Mouse (Mus musculus): ENCODE data around the gene Tm7sf2. TPM values are rescaled to one million over a fixed set of nuclear protein-coding genes. Genes with fewer than 3 reads are reported as not detected.

The Tm7sf2 gene
- polyA plus RNA-seq, 1 experiment from 2014 or later, result 41.3 TPM

DNA sequence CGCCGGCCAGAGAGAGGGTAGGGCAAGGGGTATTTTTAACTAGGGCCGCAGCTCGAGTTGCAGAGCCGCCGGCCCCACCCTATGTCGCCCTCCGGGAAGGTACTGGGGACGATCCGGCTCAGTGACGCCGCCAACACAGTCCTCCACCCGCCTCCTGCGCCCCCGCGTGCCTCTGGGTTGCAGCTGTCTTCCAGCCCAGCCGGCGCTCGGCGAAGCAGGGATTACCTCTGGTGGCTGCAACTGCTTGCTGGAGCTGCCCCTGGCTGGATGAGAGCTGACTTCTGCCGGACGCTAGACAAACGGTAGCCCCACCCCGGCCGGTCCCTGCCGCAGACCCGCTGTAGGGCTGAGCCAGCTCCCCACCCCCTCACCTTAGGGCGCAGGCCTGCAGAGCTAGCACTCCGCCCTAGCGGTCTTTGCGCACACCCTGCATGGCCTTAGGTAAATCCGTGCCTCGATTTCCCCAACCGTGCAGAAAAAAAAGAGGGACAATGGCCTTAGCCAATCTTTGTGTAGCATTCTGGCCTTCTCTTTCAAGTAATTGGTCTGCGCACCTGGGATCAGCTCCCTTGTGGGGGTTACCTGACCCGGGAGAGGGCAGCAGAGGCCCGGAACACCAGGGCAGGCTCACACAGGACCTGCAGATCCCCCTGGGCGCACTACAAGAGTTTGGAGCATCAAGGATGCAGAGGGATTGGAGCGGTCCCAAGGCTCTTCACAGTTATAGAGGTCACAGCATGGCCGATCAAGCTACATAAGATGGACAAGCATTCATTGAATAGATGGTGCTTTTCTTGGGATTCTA, 52.5 kb downstream of the Tm7sf2 start, which contains the start of gene Capn1:
Capn1 (minus strand) TSS at position 387 of the 805 bp plus-strand sequence.
- H3K9me3 ChIP-seq (ENCODE audit: control insufficient read depth, low read length), result no peaks in the 10 kb centered on the region
- peak within 1 kb of the TSS; percentile 77 for H3K4me2 ChIP-seq (ENCODE audit: low read length)
- peak within 1 kb of the TSS; percentile 57 for H3K9ac ChIP-seq (replicated peaks; ENCODE audit: low read depth, low read length)
- peaks cover 10% of the 10 kb centered on the region for H3K27me3 ChIP-seq (replicated peaks; ENCODE audit: control insufficient read depth, insufficient read depth, low read length)
- ATAC-seq, result peak; percentile 81
- H3K4me1 ChIP-seq (replicated peaks; ENCODE audit: control insufficient read depth, insufficient read depth, low read length), result peaks cover 12% of the 10 kb centered on the region
- 2% methylated on average over 40 of the region's 40 CpGs for WGBS
- no peaks in the 10 kb centered on the region for H3K36me3 ChIP-seq (ENCODE audit: control insufficient read depth, insufficient read depth)
- H3K27ac ChIP-seq (ENCODE audit: low read length), result no peak within 1 kb of the TSS
- peak within 1 kb of the TSS; percentile 48 for H3K4me3 ChIP-seq (replicated peaks; ENCODE audit: low read length)

DNA sequence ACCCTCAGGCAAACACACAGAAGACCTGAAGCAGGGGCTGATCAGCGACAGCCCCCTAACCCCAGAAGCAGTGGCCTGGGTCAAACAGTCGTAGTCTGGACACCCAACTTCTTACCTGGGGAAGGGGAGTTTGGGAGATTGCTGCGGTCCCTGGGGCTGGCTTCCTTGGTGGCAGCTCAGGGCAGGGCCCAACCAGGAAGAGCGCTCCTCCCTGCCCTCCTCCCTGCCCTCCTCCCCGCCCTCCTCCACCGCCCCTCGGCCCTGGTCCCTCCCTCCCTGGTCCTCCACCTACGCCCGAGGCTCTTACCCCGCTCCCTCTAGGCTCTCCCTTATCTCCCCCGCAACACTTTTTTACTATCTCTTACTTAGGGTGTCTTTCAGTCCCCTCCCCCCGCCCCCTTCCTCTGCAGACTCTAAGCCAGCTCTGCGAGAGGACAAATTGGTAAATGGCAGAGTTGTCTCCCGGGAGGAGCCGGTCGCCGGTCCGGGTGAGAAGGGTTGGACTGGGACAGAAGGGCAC, 53.1 kb downstream of the Tm7sf2 start:
- H3K9ac ChIP-seq (replicated peaks; ENCODE audit: low read depth, low read length), result peak overlapping the region; percentile 57
- WGBS, result under 1% methylated on average over 18 of the region's 18 CpGs
- H3K4me3 ChIP-seq (replicated peaks; ENCODE audit: low read length), result peak overlapping the region; percentile 48
- H3K9me3 ChIP-seq (ENCODE audit: control insufficient read depth, low read length), result no peaks in the 10 kb centered on the region
- H3K4me2 ChIP-seq (ENCODE audit: low read length), result peak overlapping the region; percentile 77
- ATAC-seq, result peak; percentile 45; the same call in 1 of the 2 replicates
- H3K27me3 ChIP-seq (replicated peaks; ENCODE audit: control insufficient read depth, insufficient read depth, low read length), result peaks cover 10% of the 10 kb centered on the region
- no peak overlapping the region for H3K27ac ChIP-seq (ENCODE audit: low read length)
- H3K4me1 ChIP-seq (replicated peaks; ENCODE audit: control insufficient read depth, insufficient read depth, low read length), result peaks cover 12% of the 10 kb centered on the region
- H3K36me3 ChIP-seq (ENCODE audit: control insufficient read depth, insufficient read depth), result no peaks in the 10 kb centered on the region

DNA sequence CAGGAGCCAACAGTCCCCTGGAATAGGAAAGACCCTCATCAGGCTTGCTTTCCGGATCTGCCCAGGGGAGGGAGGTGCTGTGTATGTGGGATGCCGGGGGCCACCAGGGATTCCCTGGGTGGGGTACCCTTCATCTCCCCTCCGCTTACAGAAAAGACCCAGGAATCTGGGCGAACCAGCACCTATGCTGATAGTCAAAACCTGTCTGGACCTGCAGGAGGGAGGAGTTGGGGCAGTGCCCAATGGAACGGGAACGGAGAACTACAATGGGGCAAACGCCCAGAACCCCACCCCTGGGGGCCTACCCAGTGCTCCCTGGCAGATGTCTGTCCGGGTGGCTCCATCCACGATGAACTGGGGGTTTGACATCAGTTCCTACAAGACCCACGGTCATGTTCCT, 54.5 kb downstream of the Tm7sf2 start:
- Histone ChIP-seq H3K4me1 (replicated peaks; ENCODE audit: control insufficient read depth, insufficient read depth, low read length) (peaks cover 12% of the 10 kb centered on the region), H3K27ac (ENCODE audit: low read length) (no peak overlapping the region), H3K9me3 (ENCODE audit: control insufficient read depth, low read length) (no peaks in the 10 kb centered on the region), H3K36me3 (ENCODE audit: control insufficient read depth, insufficient read depth) (no peaks in the 10 kb centered on the region), H3K4me2 (ENCODE audit: low read length) (no peak overlapping the region), H3K4me3 (replicated peaks; ENCODE audit: low read length) (no peak overlapping the region), H3K27me3 (replicated peaks; ENCODE audit: control insufficient read depth, insufficient read depth, low read length) (peaks cover 10% of the 10 kb centered on the region), H3K9ac (replicated peaks; ENCODE audit: low read depth, low read length) (no peak overlapping the region)
- WGBS, result 90% methylated on average over 10 of the region's 10 CpGs
- no peak for ATAC-seq

Small RNA genes within 50 kb of the gene (microRNA-seq; reads per million reads assigned to microRNA genes)
- gene Mir6988, result 1.7 reads per million

Other genes starting within 250 kb of the Tm7sf2 start
- 20.9 and 21.5 TPM in 2 replicates for gene Frmd8, start 193.1 kb downstream of the Tm7sf2 start, polyA plus RNA-seq (2015; fragmentation: Nextera tagmentation; extraction: Ambion mirVana)
- gene Slc25a45, start 190.6 kb downstream of the Tm7sf2 start, polyA plus RNA-seq (2015; fragmentation: Nextera tagmentation; extraction: Ambion mirVana), result 1.5 and 2.0 TPM in 2 replicates
- 11.0 and 13.7 TPM in 2 replicates for gene Tigd3, start 174.2 kb downstream of the Tm7sf2 start, polyA plus RNA-seq (2015; fragmentation: Nextera tagmentation; extraction: Ambion mirVana)
- 124 and 126 TPM in 2 replicates for gene Dpf2, start 155.4 kb downstream of the Tm7sf2 start, polyA plus RNA-seq (2015; fragmentation: Nextera tagmentation; extraction: Ambion mirVana)
- 11.1 and 12.4 TPM in 2 replicates for gene Cdc42ep2, start 143.6 kb downstream of the Tm7sf2 start, polyA plus RNA-seq (2015; fragmentation: Nextera tagmentation; extraction: Ambion mirVana)
- gene Pola2, start 104.2 kb downstream of the Tm7sf2 start, polyA plus RNA-seq (2015; fragmentation: Nextera tagmentation; extraction: Ambion mirVana), result 31.9 and 34.2 TPM in 2 replicates
- not detected in 2 replicates for gene Slc22a20, start 82.2 kb downstream of the Tm7sf2 start, polyA plus RNA-seq (2015; fragmentation: Nextera tagmentation; extraction: Ambion mirVana)
- 1.3 and 2.2 TPM in 2 replicates for gene Capn1, start 52.5 kb downstream of the Tm7sf2 start, polyA plus RNA-seq (2015; fragmentation: Nextera tagmentation; extraction: Ambion mirVana)
- 22.6 and 30.3 TPM in 2 replicates for gene Syvn1, start 21.8 kb downstream of the Tm7sf2 start, polyA plus RNA-seq (2015; fragmentation: Nextera tagmentation; extraction: Ambion mirVana)
- gene Mrpl49, start 10.6 kb downstream of the Tm7sf2 start, polyA plus RNA-seq (2015; fragmentation: Nextera tagmentation; extraction: Ambion mirVana), result 65.0 and 74.0 TPM in 2 replicates
- 493 and 512 TPM in 2 replicates for gene Fau, start 10.5 kb downstream of the Tm7sf2 start, polyA plus RNA-seq (2015; fragmentation: Nextera tagmentation; extraction: Ambion mirVana)
- 30.1 and 31.0 TPM in 2 replicates for gene Znhit2, start 7.2 kb downstream of the Tm7sf2 start, polyA plus RNA-seq (2015; fragmentation: Nextera tagmentation; extraction: Ambion mirVana)
- 85.9 and 88.5 TPM in 2 replicates for gene Vps51, start 8.9 kb upstream of the Tm7sf2 start, polyA plus RNA-seq (2015; fragmentation: Nextera tagmentation; extraction: Ambion mirVana)
- gene Tmem262, start 11.7 kb upstream of the Tm7sf2 start, polyA plus RNA-seq (2015; fragmentation: Nextera tagmentation; extraction: Ambion mirVana), result not detected in 2 replicates
- gene Gm28374, start 13.9 kb upstream of the Tm7sf2 start, polyA plus RNA-seq (2015; fragmentation: Nextera tagmentation; extraction: Ambion mirVana), result 2.1 and 3.1 TPM in 2 replicates
- 83.3 and 85.7 TPM in 2 replicates for gene Zfpl1, start 16.6 kb upstream of the Tm7sf2 start, polyA plus RNA-seq (2015; fragmentation: Nextera tagmentation; extraction: Ambion mirVana)
- 16.5 and 16.7 TPM in 2 replicates for gene Cdca5, start 16.6 kb upstream of the Tm7sf2 start, polyA plus RNA-seq (2015; fragmentation: Nextera tagmentation; extraction: Ambion mirVana)
- gene AC131692.1, start 26.0 kb upstream of the Tm7sf2 start, polyA plus RNA-seq (2015; fragmentation: Nextera tagmentation; extraction: Ambion mirVana), result not detected in 2 replicates
- gene Naaladl1, start 37.4 kb upstream of the Tm7sf2 start, polyA plus RNA-seq (2015; fragmentation: Nextera tagmentation; extraction: Ambion mirVana), result 0.35 and 0.58 TPM in 2 replicates
- 46.4 and 50.5 TPM in 2 replicates for gene Sac3d1, start 50.3 kb upstream of the Tm7sf2 start, polyA plus RNA-seq (2015; fragmentation: Nextera tagmentation; extraction: Ambion mirVana)
- gene Snx15, start 59.9 kb upstream of the Tm7sf2 start, polyA plus RNA-seq (2015; fragmentation: Nextera tagmentation; extraction: Ambion mirVana), result 40.3 and 50.1 TPM in 2 replicates
- not detected in 2 replicates for gene Batf2, start 72.6 kb upstream of the Tm7sf2 start, polyA plus RNA-seq (2015; fragmentation: Nextera tagmentation; extraction: Ambion mirVana)
- gene Arl2, start 73.2 kb upstream of the Tm7sf2 start, polyA plus RNA-seq (2015; fragmentation: Nextera tagmentation; extraction: Ambion mirVana), result 69.9 and 92.6 TPM in 2 replicates
- not detected in 2 replicates for gene Majin, start 116.0 kb upstream of the Tm7sf2 start, polyA plus RNA-seq (2015; fragmentation: Nextera tagmentation; extraction: Ambion mirVana)
- gene Gpha2, start 158.0 kb upstream of the Tm7sf2 start, polyA plus RNA-seq (2015; fragmentation: Nextera tagmentation; extraction: Ambion mirVana), result not detected in 2 replicates
- gene Ppp2r5b, start 167.5 kb upstream of the Tm7sf2 start, polyA plus RNA-seq (2015; fragmentation: Nextera tagmentation; extraction: Ambion mirVana), result 106 and 117 TPM in 2 replicates
- gene Atg2a, start 173.3 kb upstream of the Tm7sf2 start, polyA plus RNA-seq (2015; fragmentation: Nextera tagmentation; extraction: Ambion mirVana), result 11.2 and 13.1 TPM in 2 replicates
- 105 and 106 TPM in 2 replicates for gene Ehd1, start 208.4 kb upstream of the Tm7sf2 start, polyA plus RNA-seq (2015; fragmentation: Nextera tagmentation; extraction: Ambion mirVana)
- gene Cdc42bpg, start 238.1 kb upstream of the Tm7sf2 start, polyA plus RNA-seq (2015; fragmentation: Nextera tagmentation; extraction: Ambion mirVana), result 0.52 and 1.1 TPM in 2 replicates

Data from forebrain, embryonic 16.5 days (tissue).